Mouse (Mus musculus) spleen, postnatal 36 days (tissue): ENCODE results near the gene Kirrel3.

Source experiments
- DNase-seq, 2 experiments: peaks; one replicate each; pipeline ENCODE4 v3.0.0; 2022; ENCODE audit warnings: low spot score in 2 of 2, mixed read lengths in 1 of 2

Gene Kirrel3

GRCm38 (mm10) chr9:34688358-34688757 is 202.7 kb downstream of the Kirrel3 start:
- no peak for DNase-seq

- DNase-seq, result no peak
Observed at GRCm38 (mm10) chr9:34689375-34689774, 203.7 kb downstream of the Kirrel3 start.

- no peak for DNase-seq
Observed at GRCm38 (mm10) chr9:34695646-34696045, 210.0 kb downstream of the Kirrel3 start.

- DNase-seq, result no peak
Observed at GRCm38 (mm10) chr9:34703547-34704300, 218.0 kb downstream of the Kirrel3 start.

GRCm38 (mm10) chr9:34704357-34704756 is 218.7 kb downstream of the Kirrel3 start:
- no peak for DNase-seq

GRCm38 (mm10) chr9:34706350-34706873 is 220.7 kb downstream of the Kirrel3 start:
- no peak for DNase-seq

- no peak for DNase-seq
Observed at GRCm38 (mm10) chr9:34708691-34709090, 223.0 kb downstream of the Kirrel3 start.

- no peak for DNase-seq
Observed at GRCm38 (mm10) chr9:34711996-34712395, 226.3 kb downstream of the Kirrel3 start.

- DNase-seq, result no peak
Observed at GRCm38 (mm10) chr9:34712996-34713395, 227.3 kb downstream of the Kirrel3 start.

GRCm38 (mm10) chr9:34713462-34713926 is 227.8 kb downstream of the Kirrel3 start:
- no peak for DNase-seq

- no peak for DNase-seq
Observed at GRCm38 (mm10) chr9:34714996-34715619, 229.4 kb downstream of the Kirrel3 start.

GRCm38 (mm10) chr9:34716476-34716875 is 230.8 kb downstream of the Kirrel3 start:
- no peak for DNase-seq

GRCm38 (mm10) chr9:34721478-34722197 is 235.9 kb downstream of the Kirrel3 start:
- no peak for DNase-seq

GRCm38 (mm10) chr9:34722198-34722550 is 236.5 kb downstream of the Kirrel3 start:
- no peak for DNase-seq

- DNase-seq, result no peak
Observed at GRCm38 (mm10) chr9:34732507-34732906, 246.8 kb downstream of the Kirrel3 start.

- DNase-seq, result no peak
Observed at GRCm38 (mm10) chr9:34733579-34733978, 247.9 kb downstream of the Kirrel3 start.

- no peak for DNase-seq
Observed at GRCm38 (mm10) chr9:34734991-34735390, 249.3 kb downstream of the Kirrel3 start.

GRCm38 (mm10) chr9:34739431-34739830 is 253.7 kb downstream of the Kirrel3 start:
- no peak for DNase-seq

- DNase-seq, result no peak
Observed at GRCm38 (mm10) chr9:34740814-34741213, 255.1 kb downstream of the Kirrel3 start.

GRCm38 (mm10) chr9:34748003-34748402 is 262.3 kb downstream of the Kirrel3 start:
- no peak for DNase-seq

GRCm38 (mm10) chr9:34749161-34749560 is 263.5 kb downstream of the Kirrel3 start:
- DNase-seq, result no peak

- DNase-seq, result no peak
Observed at GRCm38 (mm10) chr9:34749877-34750276, 264.2 kb downstream of the Kirrel3 start.
